Mouse (Mus musculus) naive thymus-derived CD4-positive, alpha-beta T cell, adult 2 months (primary cell): ENCODE data around the gene Spata2.

Experiments
- DNase-seq: peaks from one replicate; pipeline ENCODE4 v3.0.0-alpha.2; 2011; ENCODE audit warnings: low read depth

The Spata2 gene

DNA sequence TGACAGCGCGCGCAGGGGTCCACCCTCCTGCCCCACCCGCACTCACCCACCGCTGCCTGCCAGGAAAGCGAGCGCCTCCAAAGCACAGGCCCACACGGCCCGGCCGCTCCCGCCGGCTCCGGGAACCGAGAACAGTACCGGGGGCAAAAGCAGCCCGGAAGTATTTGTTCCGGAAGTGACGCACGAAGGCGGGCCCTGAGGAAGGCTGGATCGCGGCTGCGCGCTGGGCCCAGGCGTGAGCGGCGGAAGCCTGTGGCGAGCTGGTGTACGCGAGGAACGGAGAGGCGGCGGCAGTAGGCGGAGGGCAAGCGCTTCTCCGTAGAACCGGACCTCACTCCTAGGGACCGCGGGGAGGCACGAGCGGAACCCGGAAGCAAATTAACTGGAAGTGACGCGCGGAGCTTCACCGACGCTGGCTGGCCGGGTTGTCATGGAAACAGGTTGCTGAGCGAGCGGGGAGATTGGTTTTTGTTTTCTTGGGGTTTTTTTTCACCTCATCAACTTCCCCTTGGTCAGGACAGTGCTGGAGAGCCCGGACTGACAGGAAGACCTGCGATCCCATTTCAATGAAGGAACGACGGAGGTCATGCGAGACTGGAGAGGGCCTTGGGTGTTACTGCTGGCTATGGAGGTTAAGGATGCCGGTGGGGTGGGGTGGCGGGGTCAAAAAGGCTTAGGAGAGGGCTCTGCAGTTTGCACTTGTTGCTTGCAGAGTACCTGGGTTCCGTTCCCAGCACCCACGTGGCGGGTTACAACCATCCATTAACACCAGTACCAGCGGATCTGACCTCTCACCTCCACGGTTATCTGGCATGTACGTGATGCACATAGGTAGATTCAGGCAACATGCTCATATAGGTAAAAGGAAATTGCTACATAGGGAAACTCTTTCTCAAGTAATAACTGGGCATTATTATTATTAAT lies at the start of gene Spata2:
Gene Spata2 (minus strand): TSS at position 175 of the 924 bp plus-strand sequence.
- DNase-seq: peak; percentile 97

DNA sequence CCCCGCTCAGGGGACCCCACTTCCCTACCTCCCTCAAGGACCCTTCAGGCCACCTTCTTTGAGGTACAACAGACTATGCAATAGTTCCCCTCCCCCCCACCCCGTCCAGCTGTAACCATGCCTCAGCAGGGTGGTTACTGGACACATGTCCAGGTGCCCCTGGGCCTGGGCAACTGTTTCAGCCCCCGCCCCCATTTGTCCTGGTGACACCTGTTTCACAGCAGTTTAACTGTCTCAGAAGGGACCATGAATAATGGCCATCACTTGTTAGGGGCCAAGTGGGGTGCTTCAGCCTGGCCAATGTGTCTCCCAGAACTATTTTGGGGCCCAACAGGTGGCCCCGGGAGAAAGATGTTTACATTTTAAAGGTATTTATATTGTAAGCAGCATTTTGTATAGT lies 49.7 kb upstream of the Spata2 start:
- DNase-seq: no peak

DNA sequence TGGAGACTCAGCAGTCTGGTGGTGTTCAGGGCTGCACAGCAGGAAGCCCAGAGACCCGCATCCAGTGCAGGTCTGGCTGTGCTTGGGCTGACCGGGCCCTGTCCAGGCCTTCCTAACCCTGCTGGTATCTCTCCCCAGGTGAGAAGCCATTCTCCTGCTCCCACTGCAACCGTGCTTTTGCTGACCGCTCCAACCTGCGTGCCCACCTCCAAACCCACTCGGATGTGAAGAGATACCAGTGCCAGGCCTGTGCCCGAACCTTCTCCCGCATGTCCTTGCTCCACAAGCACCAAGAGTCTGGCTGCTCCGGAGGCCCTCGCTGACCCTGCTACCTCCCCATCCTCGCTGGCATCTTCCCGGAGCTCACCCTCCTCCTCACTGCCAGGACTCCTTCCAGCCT lies 49.1 kb upstream of the Spata2 start:
- DNase-seq: no peak

DNA sequence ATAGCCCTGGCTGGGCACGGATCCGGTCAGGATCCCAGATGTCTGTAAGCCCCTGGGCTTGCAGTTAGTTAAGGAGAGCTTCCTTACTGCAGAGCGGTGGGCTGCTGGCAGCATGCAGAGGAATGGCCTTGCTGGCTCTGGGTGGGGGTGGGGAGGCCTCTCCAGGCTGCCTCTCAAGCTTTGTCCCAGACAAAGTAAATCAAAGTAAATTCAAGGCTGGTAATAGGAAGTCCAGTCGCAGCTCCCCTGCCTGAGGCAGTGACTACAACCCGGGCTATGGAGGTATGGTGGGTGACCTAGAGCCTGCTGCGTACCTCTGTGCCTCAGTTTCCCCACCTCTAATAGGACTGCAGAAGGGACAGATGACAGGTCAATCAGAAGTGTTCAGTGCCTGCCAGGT lies 48.6 kb upstream of the Spata2 start:
- DNase-seq: no peak

DNA sequence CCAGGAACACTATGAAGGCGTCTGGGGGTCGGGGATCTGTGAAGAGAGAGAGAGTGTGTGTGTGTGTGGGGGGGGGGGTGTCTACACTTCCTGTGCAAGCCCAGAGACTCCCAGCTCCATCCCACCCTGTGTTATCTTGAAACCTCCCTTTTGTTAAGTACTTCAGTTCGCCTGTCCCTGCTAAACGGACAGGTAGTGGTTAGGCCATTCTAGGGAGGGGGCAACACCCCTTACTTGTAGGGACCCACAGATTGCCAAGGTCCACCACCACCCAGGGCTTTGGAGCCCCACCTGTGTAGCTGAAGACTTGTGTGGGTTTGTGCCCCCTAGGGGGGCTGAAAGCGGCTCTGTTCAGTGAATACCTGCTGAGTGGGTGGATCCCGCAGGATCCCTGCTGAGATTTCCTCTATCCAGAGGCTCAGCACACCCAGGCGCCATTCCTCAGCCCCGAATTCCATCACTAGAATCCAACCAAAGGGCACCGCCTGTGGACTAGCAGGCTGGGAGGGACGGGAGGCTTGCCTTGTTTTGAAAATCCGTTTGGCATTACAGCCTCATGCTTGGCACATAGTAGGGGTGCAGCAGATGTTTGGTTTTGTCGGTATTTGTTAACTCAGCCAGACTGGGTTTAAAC lies 47.9 kb upstream of the Spata2 start:
- DNase-seq: no peak

DNA sequence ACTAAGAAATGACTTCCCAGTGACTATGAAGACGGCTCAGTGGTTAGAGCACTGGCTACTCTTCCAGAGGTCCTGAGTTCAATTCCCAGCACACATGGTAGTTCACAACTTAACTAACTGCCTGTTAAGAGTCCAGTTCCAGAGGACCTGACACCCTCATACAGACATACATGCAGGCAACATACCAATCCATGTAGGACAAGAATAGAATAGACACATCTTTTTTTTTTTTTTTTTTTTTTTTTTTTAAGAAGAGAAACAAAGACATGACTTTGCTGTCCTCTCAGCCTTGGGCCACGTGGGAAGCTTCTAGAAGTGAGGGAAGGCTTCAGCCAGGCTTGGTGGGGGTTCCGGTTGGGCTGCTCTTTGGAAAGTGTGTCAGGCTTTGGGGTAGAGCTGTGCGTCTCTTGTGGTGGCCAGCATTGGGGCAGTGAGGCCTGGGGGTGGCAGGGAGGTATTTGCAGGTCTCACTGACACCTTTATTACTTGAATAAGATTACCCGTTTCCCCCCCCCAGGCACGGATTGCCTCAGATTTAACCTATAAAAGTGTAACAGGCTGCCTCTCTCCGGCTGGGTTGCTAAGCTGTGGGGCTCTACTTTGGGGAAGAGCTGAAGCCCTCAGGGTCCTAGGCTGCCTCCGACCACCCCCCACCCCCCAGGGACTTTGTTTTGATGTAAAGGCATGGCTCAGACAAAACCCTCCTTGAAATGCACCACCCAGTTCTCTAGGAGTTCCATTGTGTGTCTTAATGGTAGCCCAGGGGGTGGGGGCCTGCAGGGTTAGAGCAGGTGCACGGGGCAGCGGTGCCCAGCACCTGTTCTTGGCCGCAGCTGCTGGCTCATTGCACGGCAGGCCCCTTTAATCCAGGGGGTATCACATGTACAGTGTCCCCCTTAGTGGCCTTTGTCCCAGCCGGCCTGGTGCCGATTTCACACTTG lies 47.1 kb upstream of the Spata2 start:
- DNase-seq: no peak

DNA sequence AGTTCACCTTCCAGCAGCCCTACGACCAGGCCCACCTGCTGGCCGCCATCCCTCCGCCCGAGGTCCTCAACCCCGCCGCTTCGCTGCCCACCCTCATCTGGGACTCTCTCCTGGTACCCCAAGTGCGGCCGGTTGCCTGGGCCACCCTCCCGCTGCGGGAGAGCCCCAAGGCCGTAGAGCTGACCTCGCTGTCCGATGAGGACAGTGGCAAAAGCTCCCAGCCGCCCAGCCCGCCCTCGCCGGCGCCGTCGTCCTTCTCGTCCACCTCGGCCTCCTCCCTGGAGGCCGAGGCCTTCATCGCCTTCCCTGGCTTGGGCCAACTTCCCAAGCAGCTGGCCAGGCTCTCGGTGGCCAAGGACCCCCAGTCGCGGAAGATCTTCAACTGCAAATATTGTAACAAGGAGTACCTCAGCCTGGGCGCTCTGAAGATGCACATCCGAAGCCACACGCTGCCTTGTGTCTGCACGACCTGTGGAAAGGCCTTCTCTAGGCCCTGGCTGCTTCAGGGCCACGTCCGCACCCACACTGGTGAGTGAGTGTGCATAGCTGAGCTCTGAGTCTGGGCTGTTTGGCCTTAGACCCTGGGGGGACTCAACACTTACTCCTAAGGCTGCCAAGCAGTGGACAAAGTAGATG lies 46.1 kb upstream of the Spata2 start:
- no peak for DNase-seq

DNA sequence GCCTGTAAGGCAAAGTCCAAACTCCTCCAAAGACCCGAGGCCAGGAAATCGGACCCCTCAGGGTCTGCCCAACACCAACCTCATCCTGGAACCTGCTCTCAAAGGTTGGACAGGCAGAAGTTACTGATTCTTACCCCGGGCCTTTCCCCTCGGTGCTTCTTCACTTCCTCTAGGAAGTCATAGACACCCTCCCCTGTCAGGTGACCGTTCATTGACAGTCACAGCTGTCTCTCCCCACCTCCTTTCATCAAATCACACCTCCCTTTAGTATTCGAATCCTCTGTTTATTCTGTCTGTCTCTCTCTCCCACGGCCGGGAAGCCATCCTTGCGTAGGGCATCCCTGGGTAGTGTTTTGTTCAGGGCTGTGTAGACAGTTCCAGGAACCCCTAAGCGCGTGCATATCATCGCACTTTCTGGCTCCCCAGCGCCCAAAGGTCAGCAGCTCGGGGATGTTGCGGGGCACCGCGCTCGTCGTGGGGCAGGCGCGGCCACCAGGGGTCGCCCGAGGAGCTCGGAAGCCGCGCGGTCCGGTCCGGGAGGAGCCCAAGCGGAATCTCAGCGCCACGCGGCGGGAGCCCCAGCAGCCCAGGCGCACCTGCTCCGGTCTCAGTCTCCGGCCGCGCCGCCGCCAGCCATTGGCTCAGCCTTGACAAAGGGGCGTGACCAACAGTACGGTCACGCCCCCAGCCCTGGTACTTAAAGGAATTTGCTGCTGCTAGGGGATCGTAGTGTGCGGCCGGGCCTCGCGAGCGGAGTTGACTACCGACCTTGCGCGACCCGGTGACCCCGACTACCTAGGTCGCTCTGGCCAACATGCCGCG lies 45.0 kb upstream of the Spata2 start, which contains the start of gene Snai1:
Gene Snai1 (plus strand): TSS at position 720 of the 822 bp plus-strand sequence.
- peak; percentile 91 for DNase-seq

DNA sequence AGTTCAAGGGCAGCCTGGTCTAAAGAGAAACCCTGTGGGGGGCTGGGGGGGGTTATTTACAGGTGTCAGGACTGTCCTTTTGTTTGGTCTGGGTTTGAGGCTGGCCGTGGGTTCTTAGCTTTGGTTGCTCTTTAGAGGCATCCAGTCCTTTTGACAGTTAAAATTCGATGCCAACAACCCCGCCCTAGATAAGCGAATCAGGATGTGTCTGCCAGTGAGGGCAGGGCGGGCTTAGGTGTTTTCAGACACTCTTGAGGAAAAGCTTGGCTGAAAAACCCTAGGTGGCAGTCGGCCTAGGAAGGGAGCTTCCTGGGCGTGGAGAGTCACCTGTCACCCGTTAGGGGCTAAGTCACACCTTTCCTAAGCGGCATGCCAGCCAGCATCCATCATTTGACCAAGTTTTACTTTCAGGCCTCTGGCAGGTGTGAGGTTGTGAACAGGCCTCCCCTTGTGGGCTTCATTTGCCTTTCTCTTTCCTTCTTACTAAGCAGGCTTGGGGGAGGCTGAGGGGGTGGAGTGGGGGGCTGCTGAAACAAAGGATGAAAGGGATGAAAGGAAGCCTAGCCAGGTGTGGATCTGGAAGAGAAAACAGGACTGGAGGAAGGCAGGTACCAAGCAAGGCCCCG lies 43.7 kb upstream of the Spata2 start:
- no peak for DNase-seq

DNA sequence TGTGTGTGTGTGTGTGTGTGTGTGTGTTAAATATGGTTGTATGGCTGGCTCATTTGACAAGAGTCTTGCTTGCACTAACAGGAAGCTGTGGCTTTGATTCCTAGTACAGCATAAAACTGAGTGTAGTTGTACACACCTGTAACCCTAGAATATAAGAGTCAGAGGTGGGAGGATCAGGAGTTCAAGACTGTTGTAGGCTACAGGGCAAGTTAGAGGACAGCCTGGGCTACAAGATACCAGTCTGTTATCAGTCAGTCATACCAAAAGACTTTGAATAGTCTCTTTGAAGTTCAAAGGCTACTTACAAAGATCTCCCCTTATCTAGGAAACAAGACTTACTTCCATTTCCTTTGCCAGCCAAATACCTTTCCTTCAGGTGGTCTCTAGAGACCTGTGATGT lies 41.2 kb upstream of the Spata2 start:
- peak; percentile 64 for DNase-seq

DNA sequence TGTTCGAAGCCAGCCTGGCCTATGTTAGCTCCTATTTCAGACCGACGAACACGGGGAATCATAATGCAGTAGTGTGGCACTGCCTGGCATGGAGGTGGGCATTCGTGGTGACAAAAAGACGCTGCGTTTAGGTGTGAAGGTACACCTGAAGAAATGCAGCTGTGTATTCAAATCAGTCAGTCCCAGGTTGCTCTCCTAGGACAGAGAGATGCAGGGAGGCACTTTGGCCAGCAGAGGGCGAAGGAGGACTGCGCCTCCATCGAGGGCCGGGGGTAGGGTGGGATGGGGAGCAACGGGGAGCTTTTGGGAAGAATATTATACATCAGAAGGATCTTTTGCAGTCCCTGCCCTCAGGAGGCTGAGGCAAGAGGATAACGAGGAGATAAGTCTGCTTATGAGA lies 39.4 kb upstream of the Spata2 start:
- DNase-seq: peak; percentile 78

DNA sequence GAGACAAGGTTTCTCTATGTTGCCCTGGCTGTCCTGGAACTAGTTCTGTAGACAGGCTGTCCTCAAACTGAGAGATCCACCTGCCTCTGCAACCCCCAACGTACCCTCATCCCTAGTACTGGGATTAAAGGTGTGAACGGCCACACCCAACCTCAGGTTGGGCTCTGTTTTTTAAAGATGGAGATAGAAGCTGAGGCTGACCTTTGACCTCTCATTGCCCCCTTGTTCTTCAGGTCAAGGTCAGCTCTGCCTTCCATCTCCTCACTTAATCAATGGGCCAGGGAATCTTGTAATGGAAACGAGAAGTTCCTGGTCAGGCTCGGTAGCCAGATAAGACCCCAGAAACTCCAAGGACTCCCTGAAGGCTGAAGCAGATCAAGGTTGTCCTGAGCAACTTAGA lies 37.8 kb upstream of the Spata2 start:
- DNase-seq: no peak

DNA sequence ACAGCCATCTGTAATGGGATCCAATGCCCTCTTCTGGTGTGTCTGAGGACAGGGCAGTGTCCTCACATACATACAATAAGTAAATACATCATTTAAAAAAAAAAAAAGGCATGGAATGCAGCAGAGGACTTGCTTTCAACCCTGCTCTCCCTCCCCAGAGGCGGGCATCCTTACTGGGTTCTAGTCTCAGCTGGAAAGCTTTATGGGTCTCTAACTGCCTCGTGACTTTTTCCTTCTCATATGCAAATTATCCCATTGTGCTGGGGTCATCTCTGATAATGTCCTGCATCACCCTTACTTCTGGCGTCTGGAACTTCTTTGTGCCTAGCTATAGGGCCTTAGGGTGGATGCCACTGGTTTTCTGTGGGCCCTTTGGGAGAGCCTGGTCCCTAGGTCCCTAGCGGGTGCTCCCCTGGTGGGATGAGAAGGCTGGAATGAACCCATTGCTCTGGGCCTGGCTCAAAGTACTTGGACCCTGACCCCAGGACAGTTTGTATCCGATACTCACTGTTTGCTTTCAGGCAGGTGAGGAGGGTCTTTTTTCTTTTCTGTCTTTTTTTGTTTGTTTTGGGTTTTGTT lies 37.3 kb upstream of the Spata2 start:
- no peak for DNase-seq

DNA sequence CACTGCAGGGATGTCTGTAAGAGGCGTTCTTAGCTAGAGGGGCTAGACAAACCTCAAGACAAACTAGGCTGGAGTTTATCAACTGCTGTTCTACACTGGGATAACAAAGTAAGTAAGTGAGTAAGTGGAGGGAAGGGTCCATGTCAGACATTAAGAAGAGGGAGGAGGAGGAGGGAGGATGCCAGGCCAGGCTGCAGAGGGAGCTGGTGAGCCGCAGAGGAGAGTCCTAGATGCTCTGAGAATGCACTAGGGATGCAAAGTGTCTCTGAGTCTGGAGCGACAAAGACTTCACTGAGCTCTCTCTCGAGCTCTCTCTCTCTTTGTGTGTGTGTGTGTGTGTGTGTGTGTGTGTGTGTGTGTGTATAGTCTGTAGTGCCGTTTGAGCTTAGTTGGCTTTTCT lies 35.6 kb upstream of the Spata2 start:
- DNase-seq: peak; percentile 49

DNA sequence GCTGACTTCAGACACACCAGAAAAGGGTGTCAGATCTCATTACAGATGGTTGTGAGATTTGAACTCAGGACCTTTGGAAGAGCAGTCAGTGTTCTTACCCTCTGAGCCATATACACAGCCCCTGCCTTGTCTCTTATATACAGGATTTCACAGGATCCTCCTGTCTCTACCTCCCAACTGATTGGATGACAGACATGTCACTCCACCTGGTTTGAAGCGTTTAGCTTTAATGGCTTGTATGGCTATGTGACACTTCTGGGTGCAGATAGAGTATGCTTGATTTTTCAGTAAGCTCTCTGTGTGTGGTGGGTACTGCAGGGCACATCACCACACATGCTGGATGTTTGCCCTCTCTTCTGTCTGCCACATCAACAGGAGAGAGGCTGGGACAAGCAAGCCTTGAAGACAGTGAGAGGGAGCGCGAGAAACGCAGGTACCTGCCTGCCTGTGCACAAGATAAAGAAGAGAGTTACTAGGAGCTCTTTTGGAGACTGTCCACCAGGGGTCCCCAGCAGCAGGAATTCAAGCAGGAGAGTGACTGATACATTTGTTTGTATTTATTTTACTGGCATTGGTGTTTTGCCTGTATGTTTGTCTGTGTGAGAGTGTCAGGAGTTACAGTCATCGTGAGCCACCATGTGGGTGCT lies 27.0 kb upstream of the Spata2 start:
- DNase-seq: no peak

DNA sequence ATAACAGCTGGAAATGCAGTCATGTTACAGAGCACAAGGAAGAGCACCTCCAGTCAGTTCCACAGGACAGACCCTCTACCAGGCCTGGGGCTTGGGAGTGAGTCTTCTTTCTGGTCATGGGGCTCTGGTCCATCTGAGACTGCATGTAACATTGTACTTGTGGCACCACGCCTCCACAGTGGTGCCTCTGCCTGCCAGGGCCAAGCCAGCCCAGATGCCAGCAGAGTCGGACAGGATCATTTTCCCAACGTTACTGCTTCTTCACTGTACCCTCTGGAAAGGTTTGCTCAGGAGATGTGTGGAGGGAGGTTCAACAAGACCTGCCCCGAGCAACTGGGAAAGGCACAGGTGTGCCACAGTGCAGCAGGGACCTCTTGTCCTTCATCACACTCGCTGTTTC lies 23.0 kb upstream of the Spata2 start:
- no peak for DNase-seq

DNA sequence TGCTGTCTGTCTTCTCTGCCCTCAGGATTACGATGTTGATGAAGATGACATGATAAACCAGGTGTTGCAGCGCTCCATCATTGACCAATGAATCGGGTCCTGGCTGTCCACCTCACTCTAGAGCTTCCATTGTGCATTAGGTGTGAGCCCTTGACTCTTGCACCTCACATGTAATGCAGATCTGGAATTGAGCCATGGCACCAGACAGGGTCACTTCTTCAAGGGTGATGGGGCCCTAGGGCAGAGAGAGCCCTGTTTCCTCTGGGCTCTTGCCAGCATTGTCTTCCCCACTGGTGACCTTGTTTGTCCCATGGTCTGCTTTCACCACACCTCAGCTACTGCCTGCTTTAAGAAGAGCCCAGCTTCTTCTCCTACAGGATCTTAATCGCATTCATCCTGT lies 22.0 kb upstream of the Spata2 start:
- no peak for DNase-seq

DNA sequence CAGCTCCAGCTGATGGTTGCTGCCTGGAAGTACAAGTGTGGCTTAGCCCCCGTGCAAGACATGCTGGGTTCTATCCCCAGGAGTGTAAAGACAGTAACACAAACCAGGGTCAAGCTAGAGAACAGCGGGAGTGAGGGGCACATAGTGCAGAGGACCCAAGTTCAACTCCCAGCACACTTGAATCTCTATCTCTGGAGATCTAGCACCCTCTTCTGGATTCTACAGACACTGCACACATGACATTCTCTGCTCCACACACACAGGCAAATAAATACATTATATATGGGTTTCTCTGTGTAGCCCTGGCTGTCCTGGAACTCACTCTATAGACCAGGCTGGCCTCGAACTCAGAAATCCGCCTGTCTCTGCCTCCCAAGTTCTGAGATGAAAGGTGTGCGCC lies 20.3 kb upstream of the Spata2 start:
- peak; percentile 68 for DNase-seq

DNA sequence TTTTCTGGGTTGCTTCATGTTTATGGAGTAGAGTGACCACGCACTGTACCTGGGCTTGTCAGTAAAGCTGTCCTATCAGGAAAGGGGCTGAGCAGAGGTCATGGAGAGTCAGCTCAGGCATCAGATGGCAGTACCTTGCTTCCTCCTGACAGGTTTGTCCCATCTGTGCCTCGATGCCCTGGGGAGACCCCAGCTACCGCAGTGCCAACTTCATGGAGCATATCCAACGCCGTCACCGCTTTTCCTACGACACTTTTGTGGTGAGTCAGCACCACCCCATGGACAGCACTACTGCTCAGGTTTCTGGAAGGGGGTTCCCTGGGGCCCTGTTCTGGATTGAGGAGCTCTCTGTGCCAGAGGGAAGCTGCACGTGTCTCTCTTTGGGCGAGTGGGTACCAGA lies 19.7 kb upstream of the Spata2 start:
- no peak for DNase-seq

DNA sequence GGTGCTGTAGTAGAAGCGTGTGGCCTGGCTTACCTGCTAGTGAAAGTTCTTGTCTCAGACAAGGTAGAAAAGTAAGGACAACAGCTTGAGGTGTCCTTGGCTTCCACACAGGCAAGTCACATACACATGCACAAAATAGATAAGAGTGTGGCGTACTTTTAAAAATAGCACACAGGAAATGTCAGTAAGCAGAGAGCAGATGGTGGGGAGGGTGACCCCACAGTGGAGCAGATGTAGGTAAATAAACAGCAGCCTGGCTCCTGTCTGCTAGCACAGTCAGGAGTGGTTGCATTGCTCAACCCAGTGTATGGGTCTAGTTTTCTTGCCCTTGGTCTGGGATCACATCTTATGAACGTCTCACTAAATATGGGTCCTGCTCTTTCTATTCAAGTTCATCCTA lies 17.8 kb upstream of the Spata2 start:
- no peak for DNase-seq
